Mouse (Mus musculus) neural tube, embryonic 14.5 days (tissue): ENCODE measurements around the gene Fam83g. TPM values are rescaled to one million over a fixed set of nuclear protein-coding genes. Genes with fewer than 3 reads are reported as not detected.

Experiments used
- ATAC-seq: fragments of 200-750 bp; cut with Nextera tagmentation; 2 replicates; pipeline ENCODE4 v1.8.0; 2017; ENCODE audit warnings: low read depth, mild to moderate bottlenecking, moderate TSS enrichment, moderate library complexity
- H3K27ac ChIP-seq: fragments of 300-500 bp; sonication (generic); 2 replicates; pipeline ENCODE4 v1.5.1; 2014; ENCODE audit warnings: low read depth, mild to moderate bottlenecking, control low read depth, low read length, moderate library complexity, mixed read lengths
- H3K27me3 ChIP-seq: fragments of 300-500 bp; sonication (generic); 2 replicates; pipeline ENCODE4 v1.6.1; 2014; ENCODE audit warnings: low read length; ENCODE audit not compliant: control insufficient read depth, insufficient read depth
- H3K36me3 ChIP-seq: fragments of 300-500 bp; sonication (generic); 2 replicates; pipeline ENCODE4 v1.6.1; 2014; ENCODE audit warnings: low read length, mixed read lengths; ENCODE audit not compliant: control insufficient read depth, insufficient read depth
- H3K4me1 ChIP-seq: fragments of 300-500 bp; sonication (generic); 2 replicates; pipeline ENCODE4 v1.6.1; 2014; ENCODE audit warnings: low read length; ENCODE audit not compliant: control insufficient read depth, insufficient read depth
- H3K4me2 ChIP-seq: fragments of 300-500 bp; sonication (generic); 2 replicates; pipeline ENCODE4 v1.6.1; 2014; ENCODE audit warnings: mild to moderate bottlenecking, low read depth, low read length, control low read depth
- H3K4me3 ChIP-seq: fragments of 300-500 bp; sonication (generic); 2 replicates; pipeline ENCODE4 v1.5.1; 2014; ENCODE audit warnings: low read depth, low read length, control low read depth, mixed read lengths
- H3K9ac ChIP-seq: fragments of 300-500 bp; sonication (generic); replicated peaks from 2 replicates; pipeline ENCODE4 v1.6.1; 2014; ENCODE audit warnings: low read depth, mild to moderate bottlenecking, control low read depth, low read length, mixed read lengths
- H3K9me3 ChIP-seq: fragments of 300-500 bp; sonication (generic); 2 replicates; pipeline ENCODE4 v1.6.1; 2016; ENCODE audit warnings: low read length; ENCODE audit not compliant: control insufficient read depth
- WGBS: fragments of 180-500 bp; shearing (Covaris S2); extraction: QIAGEN DNeasy Blood & Tissue Kit; methylation state at CpG from one replicate; pipeline ENCODE4 v1.1.7; 2014; 5-methylcytosine and 5-hydroxymethylcytosine counted together
- polyA plus RNA-seq: library from polyadenylated mRNA; unstranded; fragments of >200 nt; fragmentation: Nextera tagmentation; extraction: Ambion mirVana; gene quantifications from 2 replicates; pipeline ENCODE4 v1.2.1, GENCODE M21; 2014

Fam83g gene
- polyA plus RNA-seq, 1 experiment from 2014 or later = 0.23 TPM

GRCm38 (mm10) chr11:61643184-61643961, 40.5 kb upstream of the Fam83g start:
- H3K4me1 ChIP-seq = no peaks in the 10 kb centered on the region
- ATAC-seq = no peak
- no peaks in the 10 kb centered on the region for H3K36me3 ChIP-seq
- H3K27ac ChIP-seq = no peak overlapping the region
- H3K4me3 ChIP-seq = no peak overlapping the region
- no peak overlapping the region for H3K4me2 ChIP-seq
- WGBS = 81% methylated on average over 5 of the region's 5 CpGs
- no peaks in the 10 kb centered on the region for H3K27me3 ChIP-seq
- no peak overlapping the region for H3K9ac ChIP-seq
- no peaks in the 10 kb centered on the region for H3K9me3 ChIP-seq

GRCm38 (mm10) chr11:61644576-61645326, 39.1 kb upstream of the Fam83g start:
- no peak overlapping the region for H3K9ac ChIP-seq
- no peak overlapping the region for H3K4me3 ChIP-seq
- WGBS = 79% methylated on average over 11 of the region's 11 CpGs
- H3K9me3 ChIP-seq = no peaks in the 10 kb centered on the region
- no peaks in the 10 kb centered on the region for H3K36me3 ChIP-seq
- H3K4me1 ChIP-seq = no peaks in the 10 kb centered on the region
- no peaks in the 10 kb centered on the region for H3K27me3 ChIP-seq
- no peak overlapping the region for H3K4me2 ChIP-seq
- H3K27ac ChIP-seq = no peak overlapping the region
- no peak for ATAC-seq

- no peaks in the 10 kb centered on the region for H3K4me1 ChIP-seq
- H3K9ac ChIP-seq = no peak overlapping the region
- WGBS = 80% methylated on average over 5 of the region's 5 CpGs
- no peaks in the 10 kb centered on the region for H3K36me3 ChIP-seq
- H3K27me3 ChIP-seq = no peaks in the 10 kb centered on the region
- no peak overlapping the region for H3K4me2 ChIP-seq
- no peak overlapping the region for H3K27ac ChIP-seq
- no peaks in the 10 kb centered on the region for H3K9me3 ChIP-seq
- no peak overlapping the region for H3K4me3 ChIP-seq
- ATAC-seq = no peak
Observed at GRCm38 (mm10) chr11:61645357-61645857, 38.5 kb upstream of the Fam83g start.

- Histone ChIP-seq H3K4me2 (no peak overlapping the region), H3K27me3 (no peaks in the 10 kb centered on the region), H3K4me3 (no peak overlapping the region), H3K9ac (no peak overlapping the region), H3K4me1 (no peaks in the 10 kb centered on the region), H3K36me3 (no peaks in the 10 kb centered on the region), H3K9me3 (no peaks in the 10 kb centered on the region), H3K27ac (no peak overlapping the region)
- 64% methylated on average over 2 of the region's 2 CpGs for WGBS
- no peak for ATAC-seq
Observed at GRCm38 (mm10) chr11:61646499-61647039, 37.3 kb upstream of the Fam83g start.

- WGBS = 83% methylated on average over 10 of the region's 10 CpGs
- no peak for ATAC-seq
- Histone ChIP-seq H3K4me2 (no peak overlapping the region), H3K27me3 (no peaks in the 10 kb centered on the region), H3K27ac (no peak overlapping the region), H3K4me3 (no peak overlapping the region), H3K9me3 (no peaks in the 10 kb centered on the region), H3K36me3 (no peaks in the 10 kb centered on the region), H3K9ac (no peak overlapping the region), H3K4me1 (no peaks in the 10 kb centered on the region)
Observed at GRCm38 (mm10) chr11:61647110-61647910, 36.6 kb upstream of the Fam83g start.

GRCm38 (mm10) chr11:61647956-61648748, 35.7 kb upstream of the Fam83g start:
- H3K27ac ChIP-seq = no peak overlapping the region
- no peak overlapping the region for H3K4me2 ChIP-seq
- no peaks in the 10 kb centered on the region for H3K9me3 ChIP-seq
- H3K9ac ChIP-seq = no peak overlapping the region
- H3K4me1 ChIP-seq = no peaks in the 10 kb centered on the region
- 88% methylated on average over 6 of the region's 6 CpGs for WGBS
- no peak for ATAC-seq
- H3K27me3 ChIP-seq = no peaks in the 10 kb centered on the region
- H3K4me3 ChIP-seq = no peak overlapping the region
- no peaks in the 10 kb centered on the region for H3K36me3 ChIP-seq

GRCm38 (mm10) chr11:61648749-61649115, 35.2 kb upstream of the Fam83g start:
- no peak overlapping the region for H3K4me2 ChIP-seq
- no peak overlapping the region for H3K9ac ChIP-seq
- H3K4me1 ChIP-seq = no peaks in the 10 kb centered on the region
- no peak for ATAC-seq
- H3K4me3 ChIP-seq = no peak overlapping the region
- H3K27ac ChIP-seq = no peak overlapping the region
- no peaks in the 10 kb centered on the region for H3K36me3 ChIP-seq
- no peaks in the 10 kb centered on the region for H3K27me3 ChIP-seq
- H3K9me3 ChIP-seq = no peaks in the 10 kb centered on the region
- 87% methylated on average over 7 of the region's 7 CpGs for WGBS

- WGBS = 92% methylated on average over 5 of the region's 5 CpGs
- Histone ChIP-seq H3K4me2 (no peak overlapping the region), H3K36me3 (no peaks in the 10 kb centered on the region), H3K27ac (no peak overlapping the region), H3K4me3 (no peak overlapping the region), H3K9me3 (no peaks in the 10 kb centered on the region), H3K4me1 (no peaks in the 10 kb centered on the region), H3K27me3 (no peaks in the 10 kb centered on the region), H3K9ac (no peak overlapping the region)
- no peak for ATAC-seq
Observed at GRCm38 (mm10) chr11:61649163-61649580, 34.7 kb upstream of the Fam83g start.
